Comparison of ENCODE assay signal across 8 mouse cellular contexts in the genomic region with DNA sequence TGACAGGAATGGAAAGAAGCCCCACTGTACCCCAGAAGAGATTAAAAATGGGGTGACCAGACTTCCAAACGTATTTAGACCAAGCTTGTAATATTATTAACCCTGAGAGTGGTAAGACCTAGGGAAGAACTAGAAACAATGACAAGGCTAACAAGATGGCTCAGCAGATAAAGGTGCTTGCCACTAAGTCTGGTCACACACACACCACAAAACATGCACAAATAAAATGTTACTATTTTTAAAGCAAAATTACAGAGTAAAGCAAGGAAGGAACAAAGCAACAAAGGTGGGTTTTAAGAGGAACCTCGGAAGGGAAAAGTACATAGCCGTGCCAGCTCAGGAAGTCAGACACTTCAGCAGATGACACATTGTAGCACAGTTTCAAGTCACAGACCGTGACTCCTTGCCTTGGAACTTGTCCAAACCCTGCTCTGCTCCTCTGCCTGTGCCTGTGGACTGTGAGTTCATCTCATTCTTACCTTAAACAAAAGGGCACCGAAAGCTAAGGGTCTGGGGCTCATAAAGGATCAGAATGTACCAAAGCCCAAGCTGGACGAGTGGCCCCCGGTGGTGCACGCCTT. TPM values are rescaled to one million over a fixed set of nuclear protein-coding genes. Genes with fewer than 3 reads are reported as not detected.
DNase-seq lines count a peak whose midpoint lies in the region; ATAC-seq lines count a peak whose summit lies in the region.
"Had no signal": no experiment of that assay in that cellular context is flagged by ENCODE, and none has a peak within 500 bp of the region (broad histone marks: within the 10 kb centered on the region; RNA-seq: fewer than 3 reads in every experiment).

No protein-coding gene starts in this region.

- ATAC-seq in hindbrain, embryonic 15.5 days (ENCODE audit: low FRiP score, low read depth): no peak
- no peak for ATAC-seq in midbrain, embryonic 12.5 days (ENCODE audit: low FRiP score, low read depth)
- ATAC-seq in CD4-positive, CD25-positive, alpha-beta regulatory T cell, adult 4 months: no peak
- ATAC-seq in granulocyte monocyte progenitor cell, adult 5-6 weeks (replicated peaks; ENCODE audit: poor library complexity, severe bottlenecking): no peak

- H3K36me3 ChIP-seq in hindbrain, embryonic 15.5 days: peaks cover 8% of the 10 kb centered on the region
- H3K36me3 ChIP-seq in midbrain, embryonic 12.5 days: peaks cover 18% of the 10 kb centered on the region
- H3K36me3 ChIP-seq: limb, embryonic 15.5 days had no signal

- DNase-seq in right cerebral cortex, adult 18-20 months: peak; percentile 31
- DNase-seq in right cerebral cortex, adult 2 months (ENCODE audit: low spot score in 2 of 2): no peak
- DNase-seq in adrenal gland, postnatal 14 days: peak; percentile 87

- 51% methylated on average over 8 of the region's 8 CpGs for WGBS in hindbrain, embryonic 15.5 days
- 54% methylated on average over 8 of the region's 8 CpGs for WGBS in midbrain, embryonic 12.5 days

- no peak overlapping the region for H3K4me3 ChIP-seq in hindbrain, embryonic 15.5 days
- peak overlapping the region; percentile 7; the same call in 1 of the 2 replicates for H3K4me3 ChIP-seq in midbrain, embryonic 12.5 days
- H3K4me3 ChIP-seq: limb, embryonic 15.5 days had no signal

- H3K4me1 ChIP-seq in hindbrain, embryonic 15.5 days (replicated peaks): peaks cover 41% of the 10 kb centered on the region
- H3K4me1 ChIP-seq in midbrain, embryonic 12.5 days: peaks cover 37% of the 10 kb centered on the region

- H3K27ac ChIP-seq in hindbrain, embryonic 15.5 days (replicated peaks): no peak overlapping the region
- H3K27ac ChIP-seq in midbrain, embryonic 12.5 days (replicated peaks): 0 out of 2 replicates have a peak overlapping the region, but pooled peaks have one; percentile 26
- H3K27ac ChIP-seq: limb, embryonic 15.5 days had no signal

- H3K9ac ChIP-seq in hindbrain, embryonic 15.5 days: no peak overlapping the region
- H3K9ac ChIP-seq in midbrain, embryonic 12.5 days (replicated peaks): peak overlapping the region; percentile 43; the same call in 1 of the 2 replicates
- H3K9ac ChIP-seq: limb, embryonic 15.5 days had no signal

- H3K4me2 ChIP-seq in hindbrain, embryonic 15.5 days: 0 out of 2 replicates have a peak overlapping the region, but pooled peaks have one; percentile 14
- peak overlapping the region; percentile 32 for H3K4me2 ChIP-seq in midbrain, embryonic 12.5 days (replicated peaks)
- H3K4me2 ChIP-seq: limb, embryonic 15.5 days had no signal

- no peaks in the 10 kb centered on the region for H3K27me3 ChIP-seq in hindbrain, embryonic 15.5 days
- peaks cover 3% of the 10 kb centered on the region; the same call in 1 of the 2 replicates for H3K27me3 ChIP-seq in midbrain, embryonic 12.5 days

- H3K9me3 ChIP-seq in hindbrain, embryonic 15.5 days: no peaks in the 10 kb centered on the region
- no peaks in the 10 kb centered on the region for H3K9me3 ChIP-seq in midbrain, embryonic 12.5 days
- H3K9me3 ChIP-seq: limb, embryonic 15.5 days had no signal

RNA-seq across cellular contexts. Expression of a gene that starts 3.1 kb away (rescaled TPM):
- 5.3 and 7.1 TPM in 2 replicates for total RNA-seq in adrenal gland, postnatal 14 days (2021)
- polyA plus RNA-seq in hindbrain, embryonic 15.5 days (2015; fragmentation: Nextera tagmentation; extraction: Ambion mirVana): 13.8 and 15.9 TPM in 2 replicates
- polyA plus RNA-seq in midbrain, embryonic 12.5 days (2016; fragmentation: Nextera tagmentation; extraction: Ambion mirVana): 18.7 and 21.5 TPM in 2 replicates
- under 1 TPM in 1 of 2 experiments, not detected in 1; 0.19 TPM for polyA plus RNA-seq in CD4-positive, CD25-positive, alpha-beta regulatory T cell, adult 4 months (2017; shearing (Covaris generic))
- 6.1 and 6.2 TPM in 2 replicates for total RNA-seq in granulocyte monocyte progenitor cell, adult 5-6 weeks (2014; fragmentation: Nextera tagmentation)
- total RNA-seq in granulocyte monocyte progenitor cell, adult 5-6 weeks (2017): 4.1 and 6.3 TPM in 2 replicates

RNA-seq across cellular contexts. Expression of a gene that starts 17.9 kb away (rescaled TPM):
- total RNA-seq in adrenal gland, postnatal 14 days (2021): 42.2 and 43.4 TPM in 2 replicates
- 49.1 and 51.9 TPM in 2 replicates for polyA plus RNA-seq in hindbrain, embryonic 15.5 days (2015; fragmentation: Nextera tagmentation; extraction: Ambion mirVana)
- polyA plus RNA-seq in midbrain, embryonic 12.5 days (2016; fragmentation: Nextera tagmentation; extraction: Ambion mirVana): 50.9 and 54.4 TPM in 2 replicates
- 10 to 100 TPM; 52.0 to 75.1 TPM for polyA plus RNA-seq in CD4-positive, CD25-positive, alpha-beta regulatory T cell, adult 4 months (2017; shearing (Covaris generic))
- 43.3 and 44.9 TPM in 2 replicates for total RNA-seq in granulocyte monocyte progenitor cell, adult 5-6 weeks (2014; fragmentation: Nextera tagmentation)
- total RNA-seq in granulocyte monocyte progenitor cell, adult 5-6 weeks (2017): 17.1 and 25.6 TPM in 2 replicates

RNA-seq across cellular contexts. Expression of a gene that starts 37.4 kb away (rescaled TPM):
- 159 and 180 TPM in 2 replicates for total RNA-seq in adrenal gland, postnatal 14 days (2021)
- polyA plus RNA-seq in hindbrain, embryonic 15.5 days (2015; fragmentation: Nextera tagmentation; extraction: Ambion mirVana): 20.0 and 22.1 TPM in 2 replicates
- 69.5 and 76.4 TPM in 2 replicates for polyA plus RNA-seq in midbrain, embryonic 12.5 days (2016; fragmentation: Nextera tagmentation; extraction: Ambion mirVana)
- 10 to 100 TPM in 1 of 2 experiments, 1 to 10 TPM in 1; 5.6 to 10.9 TPM for polyA plus RNA-seq in CD4-positive, CD25-positive, alpha-beta regulatory T cell, adult 4 months (2017; shearing (Covaris generic))
- total RNA-seq in granulocyte monocyte progenitor cell, adult 5-6 weeks (2014; fragmentation: Nextera tagmentation): 212 and 254 TPM in 2 replicates
- total RNA-seq in granulocyte monocyte progenitor cell, adult 5-6 weeks (2017): 209 and 233 TPM in 2 replicates

Comparison
In these comparisons a context has a peak if more than half of its experiments do, and no peak if none do; other contexts are left out.
1. DNase-seq: peak in right cerebral cortex, adult 18-20 months (single experiment) and adrenal gland, postnatal 14 days (single experiment); none in right cerebral cortex, adult 2 months (0 of 2).
2. RNA of a gene that starts 3.1 kb away (polyA plus RNA-seq): 18.7 to 21.5 TPM in midbrain, embryonic 12.5 days and 13.8 to 15.9 TPM in hindbrain, embryonic 15.5 days; 0.19 TPM in CD4-positive, CD25-positive, alpha-beta regulatory T cell, adult 4 months; every median in the first group is over 10 times any median in the second.